Mouse (Mus musculus): ENCODE measurements at regions not wholly inside any gene's neighbourhood (a gene's known extent, or its start where the extent isn't known, plus 50 kb on each side); places are given as distances from the start of the nearest gene placed in this dataset.
A peak's percentile ranks its signal among the peaks of the same experiment; 100 is the strongest.

GRCm38 (mm10) chr7:72961321-72961720 is 414.0 kb upstream of the Rgma start:
- H3K36me3 ChIP-seq (ENCODE audit: control insufficient read depth, insufficient read depth): no peaks in the 10 kb centered on the region
- H3K4me2 ChIP-seq (ENCODE audit: low read depth): no peak overlapping the region
- no peak overlapping the region for H3K4me3 ChIP-seq
- no peaks in the 10 kb centered on the region for H3K79me2 ChIP-seq (ENCODE audit: control insufficient read depth, insufficient read depth)
- TF ChIP-seq SRF (IDR thresholded peaks at IDR 0.05; ENCODE audit: control insufficient read depth, insufficient read length, low read depth) (no peak), POLR2A (IDR thresholded peaks at IDR 0.05; ENCODE audit: insufficient read length, low read depth) (no peak), POLR2AphosphoS2 (IDR thresholded peaks at IDR 0.05; ENCODE audit: insufficient read length, low read depth) (no peak), REST (IDR thresholded peaks at IDR 0.05; ENCODE audit: insufficient read depth, insufficient read length) (no peak), TCF12 (IDR thresholded peaks at IDR 0.05; ENCODE audit: insufficient read depth, poor library complexity, severe bottlenecking) (no peak), TCF3 (IDR thresholded peaks at IDR 0.05; ENCODE audit: insufficient read length, low read depth) (no peak), MYOG (IDR thresholded peaks at IDR 0.05; ENCODE audit: control insufficient read depth in 1 of 3, insufficient read depth in 1 of 3, insufficient read length in 2 of 3, low read depth in 2 of 3) (no peak), E2F4 (IDR thresholded peaks at IDR 0.05; ENCODE audit: insufficient read depth) (no peak), MYOD1 (IDR thresholded peaks at IDR 0.05; ENCODE audit: control insufficient read depth in 1 of 3, insufficient read length in 2 of 3, low read depth in 2 of 3) (no peak), MAX (IDR thresholded peaks at IDR 0.05; ENCODE audit: low read depth) (no peak), CEBPB (IDR thresholded peaks at IDR 0.05; ENCODE audit: insufficient read depth, poor library complexity, severe bottlenecking) (no peak), USF1 (IDR thresholded peaks at IDR 0.05; ENCODE audit: low read depth) (no peak)
- no peak overlapping the region for H3ac ChIP-seq (ENCODE audit: control insufficient read depth, insufficient read length)
- H3K27me3 ChIP-seq (ENCODE audit: control insufficient read depth, insufficient read depth, insufficient read length): no peaks in the 10 kb centered on the region

- H3K4me2 ChIP-seq (ENCODE audit: low read depth): no peak overlapping the region
- no peaks in the 10 kb centered on the region for H3K79me2 ChIP-seq (ENCODE audit: control insufficient read depth, insufficient read depth)
- H3K4me3 ChIP-seq: no peak overlapping the region
- TF ChIP-seq SRF (IDR thresholded peaks at IDR 0.05; ENCODE audit: control insufficient read depth, insufficient read length, low read depth): no peak
- H3K36me3 ChIP-seq (ENCODE audit: control insufficient read depth, insufficient read depth): no peaks in the 10 kb centered on the region
- H3ac ChIP-seq (ENCODE audit: control insufficient read depth, insufficient read length): no peak overlapping the region
- H3K27me3 ChIP-seq (ENCODE audit: control insufficient read depth, insufficient read depth, insufficient read length): no peaks in the 10 kb centered on the region
These were observed 412.5 kb upstream of the Rgma start for GRCm38 (mm10) chr7:72962815-72963214.

- TF ChIP-seq MAX (IDR thresholded peaks at IDR 0.05; ENCODE audit: low read depth): no peak
- no peak for TF ChIP-seq E2F4 (IDR thresholded peaks at IDR 0.05; ENCODE audit: insufficient read depth)
- TF ChIP-seq SRF (IDR thresholded peaks at IDR 0.05; ENCODE audit: control insufficient read depth, insufficient read length, low read depth): no peak
- TF ChIP-seq POLR2A (IDR thresholded peaks at IDR 0.05; ENCODE audit: insufficient read length, low read depth): no peak
- no peak for TF ChIP-seq TCF3 (IDR thresholded peaks at IDR 0.05; ENCODE audit: insufficient read length, low read depth)
- no peak for TF ChIP-seq USF1 (IDR thresholded peaks at IDR 0.05; ENCODE audit: low read depth)
- TF ChIP-seq REST (IDR thresholded peaks at IDR 0.05; ENCODE audit: insufficient read depth, insufficient read length): no peak
- no peak for TF ChIP-seq POLR2AphosphoS2 (IDR thresholded peaks at IDR 0.05; ENCODE audit: insufficient read length, low read depth)
- no peak for TF ChIP-seq MYOD1 (IDR thresholded peaks at IDR 0.05; ENCODE audit: control insufficient read depth in 1 of 3, insufficient read length in 2 of 3, low read depth in 2 of 3)
- no peak for TF ChIP-seq TCF12 (IDR thresholded peaks at IDR 0.05; ENCODE audit: insufficient read depth, poor library complexity, severe bottlenecking)
- TF ChIP-seq MYOG (IDR thresholded peaks at IDR 0.05; ENCODE audit: control insufficient read depth in 1 of 3, insufficient read depth in 1 of 3, insufficient read length in 2 of 3, low read depth in 2 of 3): no peak
- no peak for TF ChIP-seq CEBPB (IDR thresholded peaks at IDR 0.05; ENCODE audit: insufficient read depth, poor library complexity, severe bottlenecking)
- no peak overlapping the region for H3ac ChIP-seq (ENCODE audit: control insufficient read depth, insufficient read length)
- no peaks in the 10 kb centered on the region for H3K36me3 ChIP-seq (ENCODE audit: control insufficient read depth, insufficient read depth)
- no peak overlapping the region for H3K4me2 ChIP-seq (ENCODE audit: low read depth)
- H3K4me3 ChIP-seq: no peak overlapping the region
- no peaks in the 10 kb centered on the region for H3K27me3 ChIP-seq (ENCODE audit: control insufficient read depth, insufficient read depth, insufficient read length)
- H3K79me2 ChIP-seq (ENCODE audit: control insufficient read depth, insufficient read depth): no peaks in the 10 kb centered on the region
These were observed 411.4 kb upstream of the Rgma start for GRCm38 (mm10) chr7:72963908-72964307.

- Histone ChIP-seq H3K4me2 (ENCODE audit: low read depth) (no peak overlapping the region), H3K79me2 (ENCODE audit: control insufficient read depth, insufficient read depth) (no peaks in the 10 kb centered on the region), H3ac (ENCODE audit: control insufficient read depth, insufficient read length) (no peak overlapping the region), H3K27me3 (ENCODE audit: control insufficient read depth, insufficient read depth, insufficient read length) (no peaks in the 10 kb centered on the region), H3K36me3 (ENCODE audit: control insufficient read depth, insufficient read depth) (no peaks in the 10 kb centered on the region), H3K4me3 (no peak overlapping the region)
- no peak for TF ChIP-seq MAX (IDR thresholded peaks at IDR 0.05; ENCODE audit: low read depth)
- no peak for TF ChIP-seq SRF (IDR thresholded peaks at IDR 0.05; ENCODE audit: control insufficient read depth, insufficient read length, low read depth)
- TF ChIP-seq USF1 (IDR thresholded peaks at IDR 0.05; ENCODE audit: low read depth): no peak
- no peak for TF ChIP-seq MYOD1 (IDR thresholded peaks at IDR 0.05; ENCODE audit: control insufficient read depth in 1 of 3, insufficient read length in 2 of 3, low read depth in 2 of 3)
- TF ChIP-seq POLR2A (IDR thresholded peaks at IDR 0.05; ENCODE audit: insufficient read length, low read depth): no peak
- no peak for TF ChIP-seq MYOG (IDR thresholded peaks at IDR 0.05; ENCODE audit: control insufficient read depth in 1 of 3, insufficient read depth in 1 of 3, insufficient read length in 2 of 3, low read depth in 2 of 3)
- no peak for TF ChIP-seq E2F4 (IDR thresholded peaks at IDR 0.05; ENCODE audit: insufficient read depth)
- no peak for TF ChIP-seq TCF12 (IDR thresholded peaks at IDR 0.05; ENCODE audit: insufficient read depth, poor library complexity, severe bottlenecking)
- TF ChIP-seq CEBPB (IDR thresholded peaks at IDR 0.05; ENCODE audit: insufficient read depth, poor library complexity, severe bottlenecking): no peak
These were observed 407.1 kb upstream of the Rgma start for GRCm38 (mm10) chr7:72968193-72968592.

- no peak overlapping the region for H3K4me2 ChIP-seq (ENCODE audit: low read depth)
- H3K4me3 ChIP-seq: no peak overlapping the region
- TF ChIP-seq CEBPB (IDR thresholded peaks at IDR 0.05; ENCODE audit: insufficient read depth, poor library complexity, severe bottlenecking): peak; percentile 33; the same call in 1 of the 2 replicates
- no peak for TF ChIP-seq MAX (IDR thresholded peaks at IDR 0.05; ENCODE audit: low read depth)
- no peak for TF ChIP-seq MYOG (IDR thresholded peaks at IDR 0.05; ENCODE audit: control insufficient read depth in 1 of 3, insufficient read depth in 1 of 3, insufficient read length in 2 of 3, low read depth in 2 of 3)
- no peak for TF ChIP-seq TCF3 (IDR thresholded peaks at IDR 0.05; ENCODE audit: insufficient read length, low read depth)
- H3K79me2 ChIP-seq (ENCODE audit: control insufficient read depth, insufficient read depth): no peaks in the 10 kb centered on the region
- no peaks in the 10 kb centered on the region for H3K36me3 ChIP-seq (ENCODE audit: control insufficient read depth, insufficient read depth)
- H3ac ChIP-seq (ENCODE audit: control insufficient read depth, insufficient read length): no peak overlapping the region
- no peaks in the 10 kb centered on the region for H3K27me3 ChIP-seq (ENCODE audit: control insufficient read depth, insufficient read depth, insufficient read length)
These were observed 403.6 kb upstream of the Rgma start for GRCm38 (mm10) chr7:72971506-72972267.
